Mouse (Mus musculus) 3134 (cell line): ENCODE results near the gene Mpp6.

ENCODE experiments used
- DNase-seq: peaks from one replicate; pipeline ENCODE4 v3.0.0-alpha.2; 2011; ENCODE audit warnings: low spot score; ENCODE audit not compliant: insufficient read length; ENCODE audit errors: extremely low read depth

Mpp6 gene

GRCm38 (mm10) chr6:50222351-50222750 is 112.3 kb downstream of the Mpp6 start:
- no peak for DNase-seq

GRCm38 (mm10) chr6:50222986-50223385 is 112.9 kb downstream of the Mpp6 start:
- DNase-seq: no peak

GRCm38 (mm10) chr6:50223606-50224005 is 113.6 kb downstream of the Mpp6 start:
- no peak for DNase-seq

GRCm38 (mm10) chr6:50225232-50225631 is 115.2 kb downstream of the Mpp6 start:
- DNase-seq: peak; percentile 47

DNA sequence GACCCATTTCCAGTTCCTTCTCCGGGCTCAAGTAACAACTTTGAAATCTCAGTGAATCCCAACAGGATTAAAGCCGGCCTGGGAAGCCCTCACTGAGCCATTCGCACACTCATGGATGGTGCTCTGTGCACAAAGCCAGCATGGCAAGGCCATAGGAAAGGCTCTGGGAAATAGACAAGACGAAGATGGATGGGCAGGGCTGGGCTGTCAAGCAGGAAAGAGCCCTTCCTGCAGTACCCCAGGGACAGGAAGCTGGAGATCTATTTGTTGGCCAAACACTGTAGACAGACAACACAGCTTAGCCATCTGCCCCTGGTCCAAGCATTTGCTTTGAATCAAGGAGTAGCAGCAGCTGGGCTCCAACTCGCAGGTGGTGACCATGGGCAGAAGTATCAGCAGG is 118.1 kb downstream of the Mpp6 start:
- DNase-seq: no peak

DNA sequence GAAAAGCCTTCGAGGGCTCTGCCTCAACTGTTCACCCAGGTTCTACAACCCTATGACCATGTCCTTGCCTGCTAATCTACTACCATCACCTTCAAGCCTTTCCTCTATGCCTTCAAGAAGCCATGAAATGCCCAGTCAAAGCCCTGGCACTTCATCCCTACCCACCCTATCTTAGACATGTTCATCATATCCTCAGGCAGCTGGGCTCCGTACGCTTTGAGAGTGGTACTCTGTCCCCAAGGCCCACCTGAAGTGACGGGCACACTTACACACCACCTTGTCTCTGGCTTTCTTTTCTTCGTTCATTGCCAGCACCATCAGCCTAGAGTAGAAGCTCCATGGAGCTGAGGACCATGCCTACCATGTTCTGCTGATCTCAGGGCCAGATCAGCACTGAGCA is 121.2 kb downstream of the Mpp6 start:
- DNase-seq: no peak

DNA sequence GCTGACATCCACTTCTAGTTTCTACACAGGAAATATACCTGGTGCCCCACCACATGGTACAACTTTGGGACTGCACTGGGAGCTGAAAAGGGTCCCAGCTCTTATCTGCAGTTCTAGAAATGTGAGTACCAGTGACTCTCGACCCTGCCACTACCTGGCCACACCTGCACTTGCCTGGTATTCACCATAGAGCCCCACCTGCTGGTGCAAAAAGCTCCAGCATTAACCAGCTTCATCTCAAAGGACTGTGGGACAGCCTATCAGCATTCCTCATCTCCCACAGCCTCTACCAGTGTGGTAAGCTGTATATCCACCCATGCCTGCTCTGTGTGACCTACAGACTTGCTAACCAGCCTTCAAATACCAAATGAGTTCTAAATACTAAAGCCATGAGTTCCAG is 122.9 kb downstream of the Mpp6 start:
- DNase-seq: no peak

DNA sequence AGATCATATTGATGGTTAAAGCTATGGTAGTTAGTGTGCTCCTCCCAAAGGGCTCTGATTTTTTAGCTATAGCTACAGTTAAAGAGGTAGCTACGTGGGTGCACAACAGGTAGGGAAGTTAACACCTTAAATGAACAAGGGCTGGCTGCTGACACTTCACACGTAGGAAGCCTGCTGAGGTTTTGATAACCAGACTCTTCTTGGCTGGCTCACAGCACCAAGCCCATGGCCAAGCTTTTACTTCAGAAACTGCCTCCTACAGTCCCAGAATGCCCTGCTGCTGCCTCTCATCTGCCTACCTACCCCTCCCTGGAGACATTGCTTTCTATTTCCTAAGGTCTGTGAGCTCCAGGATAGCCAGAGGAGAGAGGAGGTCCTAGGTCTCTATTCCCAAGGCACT is 127.9 kb downstream of the Mpp6 start:
- no peak for DNase-seq

DNA sequence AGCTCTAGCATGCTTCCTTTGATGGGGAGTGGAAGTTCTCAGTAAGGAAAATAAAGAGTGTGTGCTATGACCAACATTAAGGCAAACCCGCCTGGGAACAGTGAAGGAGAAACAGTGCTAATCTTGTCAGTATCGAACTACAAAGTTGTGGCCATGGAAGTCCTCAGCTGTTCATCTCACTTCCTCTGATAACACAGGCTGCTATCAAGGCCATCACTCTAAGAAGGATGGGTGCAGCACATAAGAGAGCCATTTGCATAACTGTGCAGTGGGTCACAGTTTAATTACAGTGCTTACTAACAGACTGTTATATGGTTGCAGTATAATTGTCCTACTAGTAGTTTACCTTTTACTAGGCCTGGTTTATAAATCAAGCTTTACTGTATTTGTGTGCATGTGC is 129.9 kb downstream of the Mpp6 start:
- no peak for DNase-seq

- no peak for DNase-seq
Observed at GRCm38 (mm10) chr6:50240437-50240836, 130.4 kb downstream of the Mpp6 start.

DNA sequence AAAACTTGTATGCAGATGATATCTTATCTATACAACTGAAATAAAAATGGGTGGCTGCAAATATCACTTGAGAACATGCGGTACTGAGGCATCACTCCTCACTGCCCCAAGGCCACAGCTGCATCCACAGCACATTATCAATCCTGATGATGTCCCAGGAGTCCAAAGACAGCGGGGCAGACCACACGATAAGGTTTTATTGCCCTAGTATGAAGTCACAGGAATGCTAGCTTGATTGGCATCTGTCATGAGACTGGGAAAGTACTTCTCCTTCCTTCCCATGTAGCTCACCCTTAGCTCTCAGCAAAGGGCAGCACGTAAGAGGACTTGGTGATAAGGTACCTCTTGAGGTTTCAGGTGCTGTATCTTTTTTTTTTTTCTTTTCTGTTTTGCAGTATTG is 134.1 kb downstream of the Mpp6 start:
- DNase-seq: no peak

DNA sequence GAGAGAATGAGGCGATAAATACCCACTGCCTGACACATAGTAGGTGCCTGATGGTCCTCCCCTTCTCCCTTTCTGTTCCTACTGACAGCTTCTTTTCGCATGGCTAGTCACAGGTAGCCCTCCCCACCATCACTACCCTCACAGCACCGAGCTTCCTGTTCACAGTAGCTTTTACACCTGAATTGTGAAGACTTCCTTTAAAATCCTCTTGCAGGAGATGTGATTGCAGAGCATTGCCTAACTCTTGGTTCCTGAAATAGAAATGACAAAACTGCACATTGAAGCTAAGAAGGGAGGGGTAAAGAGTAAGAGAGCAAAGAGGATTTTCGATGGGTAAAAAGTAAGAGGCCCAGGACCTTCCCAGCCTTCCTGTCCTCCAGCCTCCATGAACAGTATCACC is 134.9 kb downstream of the Mpp6 start:
- no peak for DNase-seq

GRCm38 (mm10) chr6:50247356-50247755 is 137.3 kb downstream of the Mpp6 start:
- DNase-seq: no peak

- no peak for DNase-seq
Observed at GRCm38 (mm10) chr6:50247791-50248190, 137.8 kb downstream of the Mpp6 start.
